11 mouse cellular contexts compared by ENCODE assay signal in the genomic region with DNA sequence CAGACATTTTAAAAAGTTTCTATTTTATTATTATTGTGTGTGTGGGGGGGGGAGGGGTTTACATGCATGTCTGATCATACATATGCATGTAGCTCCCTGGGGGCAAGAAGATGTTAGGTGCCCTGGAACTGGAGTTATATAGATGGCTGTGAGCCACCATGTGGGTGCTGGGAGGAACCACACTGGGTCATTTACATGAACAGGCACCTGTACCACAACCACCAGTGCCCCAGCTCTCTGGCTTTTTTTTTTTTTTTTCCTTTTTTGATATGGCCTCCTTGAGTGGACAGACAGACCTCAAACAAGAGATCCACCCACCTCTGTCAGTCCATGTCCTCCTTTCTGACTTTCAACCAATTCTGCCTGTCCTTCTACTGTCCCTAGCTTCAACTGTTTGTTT. TPM values are rescaled to one million over a fixed set of nuclear protein-coding genes. Genes with fewer than 3 reads are reported as not detected.
DNase-seq lines count a peak whose midpoint lies in the region; ATAC-seq and TF ChIP-seq lines count a peak whose summit lies in the region.
"Had no signal": no experiment of that assay in that cellular context is flagged by ENCODE, and none has a peak within 500 bp of the region (broad histone marks: within the 10 kb centered on the region; RNA-seq: fewer than 3 reads in every experiment).

No protein-coding gene starts in this region.

- H3K27me3 ChIP-seq in heart, embryonic 14.5 days (ENCODE audit: control insufficient read depth, insufficient read depth, low read length): no peaks in the 10 kb centered on the region
- H3K27me3 ChIP-seq in CH12.LX (replicated peaks): peaks cover 3% of the 10 kb centered on the region
- H3K27me3 ChIP-seq in liver, embryonic 13.5 days: no peaks in the 10 kb centered on the region
- H3K27me3 ChIP-seq: Patski had no signal

- ATAC-seq in heart, embryonic 14.5 days (ENCODE audit: insufficient number of reproducible peaks, insufficient read depth, low FRiP score, low read depth): no peak
- no peak for ATAC-seq in liver, embryonic 13.5 days (ENCODE audit: low read depth)
- ATAC-seq: Patski had no signal

- H3K9ac ChIP-seq in heart, embryonic 14.5 days (ENCODE audit: low read length): peak overlapping the region; percentile 87; the same call in 1 of the 2 replicates
- peak overlapping the region; percentile 99 for H3K9ac ChIP-seq in CH12.LX (ENCODE audit: insufficient read depth, low read depth)
- H3K9ac ChIP-seq in liver, embryonic 13.5 days: peak overlapping the region; percentile 89

- H3K79me2 ChIP-seq in CH12.LX (replicated peaks; ENCODE audit: control insufficient read depth, extremely low read depth, insufficient read depth, poor library complexity, severe bottlenecking): peaks cover 18% of the 10 kb centered on the region

- no peak overlapping the region for H3K27ac ChIP-seq in heart, embryonic 14.5 days (replicated peaks in 1 of 2; ENCODE audit: control insufficient read depth in 1 of 2, insufficient read depth in 1 of 2, low read depth in 2 of 2, low read length in 2 of 2)
- peak overlapping the region; percentile 58 for H3K27ac ChIP-seq in CH12.LX (ENCODE audit: insufficient read depth, low read depth)
- no peak overlapping the region for H3K27ac ChIP-seq in embryonic fibroblast, embryonic 13.5 days (ENCODE audit: insufficient read depth, low read length)
- peak overlapping the region; percentile 88; the same call in 1 of the 2 replicates for H3K27ac ChIP-seq in liver, embryonic 13.5 days

- dilution Hi-C loops in CH12.LX (cut with MboI; ENCODE audit: extremely low pct_ligation_motif_present, extremely low pct_unique_long_range_greater_than_20kb, low sequenced_read_pairs): no loop called here

- TF ChIP-seq POLR2A in CH12.LX (IDR thresholded peaks at IDR 0.05; ENCODE audit: low read depth, low read length): no peak
- no peak for TF ChIP-seq POLR2A in embryonic fibroblast, embryonic 13.5 days (IDR thresholded peaks at IDR 0.05; ENCODE audit: low read depth, low read length)

- H3K4me1 ChIP-seq in heart, embryonic 14.5 days (ENCODE audit: control insufficient read depth in 2 of 2, insufficient read depth in 2 of 2, low read length in 2 of 2): peaks cover 7 to 31% of the 10 kb centered on the region in 2 experiments
- H3K4me1 ChIP-seq in CH12.LX (ENCODE audit: control insufficient read depth in 1 of 2, insufficient read depth in 2 of 2): peaks cover 8 to 21% of the 10 kb centered on the region in 2 experiments
- H3K4me1 ChIP-seq in embryonic fibroblast, embryonic 13.5 days (ENCODE audit: control insufficient read depth, insufficient read depth, low read length): peaks cover 4% of the 10 kb centered on the region; the same call in 1 of the 2 replicates
- H3K4me1 ChIP-seq in liver, embryonic 13.5 days (replicated peaks): peaks cover 58% of the 10 kb centered on the region

- peak overlapping the region in 1 of 2 experiments; percentile 74; a peak in 1 of 4 replicates for H3K4me3 ChIP-seq in heart, embryonic 14.5 days (ENCODE audit: control insufficient read depth in 1 of 2, insufficient read depth in 1 of 2, low read depth in 1 of 2, low read length in 2 of 2)
- peak overlapping the region; percentile 91 to 100 (median 98) for H3K4me3 ChIP-seq in CH12.LX (replicated peaks in 1 of 3; ENCODE audit: low read depth in 2 of 3, low read length in 2 of 3, poor library complexity in 1 of 3)
- peak overlapping the region; percentile 78 for H3K4me3 ChIP-seq in embryonic fibroblast, embryonic 13.5 days (ENCODE audit: insufficient read depth, low read length)
- peak overlapping the region; percentile 84 for H3K4me3 ChIP-seq in liver, embryonic 13.5 days (replicated peaks)

- TF ChIP-seq EP300 in CH12.LX (IDR thresholded peaks at IDR 0.05; ENCODE audit: low read length): no peak

- H3K9me3 ChIP-seq in heart, embryonic 14.5 days (ENCODE audit: control insufficient read depth, low read length): no peaks in the 10 kb centered on the region
- no peaks in the 10 kb centered on the region for H3K9me3 ChIP-seq in CH12.LX (replicated peaks; ENCODE audit: low read length)
- no peaks in the 10 kb centered on the region for H3K9me3 ChIP-seq in liver, embryonic 13.5 days (replicated peaks)

- in situ Hi-C loops in CH12.LX (cut with MboI; ENCODE audit: low pct_ligation_motif_present, low pct_unique_long_range_greater_than_20kb, low sequenced_read_pairs): no loop called here

- TF ChIP-seq CTCF in CH12.LX (conservative IDR thresholded peaks at IDR 0.05 in 1 of 2, IDR thresholded peaks at IDR 0.05 in 1 of 2; ENCODE audit: low read depth in 2 of 2, low read length in 2 of 2): no peak
- no peak for TF ChIP-seq CTCF in embryonic fibroblast, embryonic 13.5 days (IDR thresholded peaks at IDR 0.05; ENCODE audit: borderline replicate concordance, insufficient read depth, low read length)

- H3K4me2 ChIP-seq in heart, embryonic 14.5 days (ENCODE audit: low read length): peak overlapping the region; percentile 87
- H3K4me2 ChIP-seq in CH12.LX (ENCODE audit: insufficient read depth, low read depth, poor library complexity, severe bottlenecking): peak overlapping the region; percentile 85
- peak overlapping the region; percentile 85 for H3K4me2 ChIP-seq in liver, embryonic 13.5 days

- DNase-seq in heart, adult 18-20 months: no peak
- peak; percentile 52 for DNase-seq in CH12.LX (ENCODE audit: extremely low read depth)
- no peak for DNase-seq in liver, embryonic 13.5 days
- no peak for DNase-seq in left cerebral cortex, adult 11 months (ENCODE audit: low spot score)
- no peak for DNase-seq in cerebellum, adult 8-10 months
- DNase-seq in Muller cell, postnatal 12 days (ENCODE audit: inconsistent ontology term): no peak
- DNase-seq: cerebellum, postnatal 14 days; kidney, postnatal 10 days had no signal

- TF ChIP-seq RAD21 in CH12.LX (IDR thresholded peaks at IDR 0.05; ENCODE audit: low read depth, low read length): no peak

- H3K36me3 ChIP-seq in heart, embryonic 14.5 days (ENCODE audit: control insufficient read depth, insufficient read depth, low read length): peaks cover 15% of the 10 kb centered on the region
- peaks cover 12 to 39% of the 10 kb centered on the region in 2 experiments for H3K36me3 ChIP-seq in CH12.LX (replicated peaks in 1 of 2; ENCODE audit: control insufficient read depth in 1 of 2, insufficient read depth in 1 of 2, low read length in 1 of 2)
- H3K36me3 ChIP-seq in liver, embryonic 13.5 days: peaks cover 20% of the 10 kb centered on the region

TF ChIP-seq in CH12.LX, 34 proteins besides CTCF, POLR2A, EP300 and RAD21:
- TF ChIP-seq ZNF384 (IDR thresholded peaks at IDR 0.05; ENCODE audit: low read depth, low read length) (peak; percentile 75), UBTF (IDR thresholded peaks at IDR 0.05; ENCODE audit: low read depth, low read length) (no peak)

RNA-seq across cellular contexts. Expression of a gene that starts 1.4 kb away (rescaled TPM):
- 1,378 and 1,424 TPM in 2 replicates for polyA plus RNA-seq in heart, embryonic 14.5 days (2014; fragmentation: Nextera tagmentation; extraction: Ambion mirVana)
- total RNA-seq in heart, adult 18-20 months (2021): 1,000 to 10,000 TPM; 2,590 to 2,622 TPM
- 103 and 120 TPM in 2 replicates for total RNA-seq in CH12.LX (2012; rRNA removed)
- 136 and 168 TPM in 2 replicates for total RNA-seq in CH12.LX (2014; rRNA removed)
- polyA plus RNA-seq in CH12.LX (2012; ENCODE audit: insufficient read length, low read depth): 642 and 765 TPM in 2 replicates
- 361 and 399 TPM in 2 replicates for polyA plus RNA-seq in embryonic fibroblast, embryonic 13.5 days (2011; ENCODE audit: insufficient read length, low read depth, missing spikeins)
- polyA plus RNA-seq in liver, embryonic 13.5 days (2015; fragmentation: Nextera tagmentation; extraction: Ambion mirVana): 611 and 667 TPM in 2 replicates

RNA-seq across cellular contexts. Expression of a gene that starts 1.6 kb away (rescaled TPM):
- polyA plus RNA-seq in heart, embryonic 14.5 days (2014; fragmentation: Nextera tagmentation; extraction: Ambion mirVana): 1.4 and 1.7 TPM in 2 replicates
- under 1 TPM; 0.52 to 0.80 TPM for total RNA-seq in heart, adult 18-20 months (2021)
- 0.13 TPM in 2 replicates for total RNA-seq in CH12.LX (2012; rRNA removed)
- 0.16 TPM in 1 of 2 replicates, not detected in the other for total RNA-seq in CH12.LX (2014; rRNA removed)
- polyA plus RNA-seq in CH12.LX (2012; ENCODE audit: insufficient read length, low read depth): not detected in 2 replicates
- polyA plus RNA-seq in embryonic fibroblast, embryonic 13.5 days (2011; ENCODE audit: insufficient read length, low read depth, missing spikeins): 0.68 and 1.2 TPM in 2 replicates
- polyA plus RNA-seq in liver, embryonic 13.5 days (2015; fragmentation: Nextera tagmentation; extraction: Ambion mirVana): 0.12 and 0.28 TPM in 2 replicates

RNA-seq across cellular contexts. Expression of a gene that starts 6.2 kb away (rescaled TPM):
- polyA plus RNA-seq in heart, embryonic 14.5 days (2014; fragmentation: Nextera tagmentation; extraction: Ambion mirVana): not detected in 2 replicates
- not detected for total RNA-seq in heart, adult 18-20 months (2021)
- total RNA-seq in CH12.LX (2012; rRNA removed): not detected in 2 replicates
- total RNA-seq in CH12.LX (2014; rRNA removed): not detected in 2 replicates
- polyA plus RNA-seq in CH12.LX (2012; ENCODE audit: insufficient read length, low read depth): not detected in 2 replicates
- polyA plus RNA-seq in embryonic fibroblast, embryonic 13.5 days (2011; ENCODE audit: insufficient read length, low read depth, missing spikeins): not detected in 2 replicates
- 11.3 and 13.8 TPM in 2 replicates for polyA plus RNA-seq in liver, embryonic 13.5 days (2015; fragmentation: Nextera tagmentation; extraction: Ambion mirVana)

RNA-seq across cellular contexts. Expression of a gene that starts 27.7 kb away (rescaled TPM):
- polyA plus RNA-seq in heart, embryonic 14.5 days (2014; fragmentation: Nextera tagmentation; extraction: Ambion mirVana): 0.16 TPM in 1 of 2 replicates, not detected in the other
- not detected for total RNA-seq in heart, adult 18-20 months (2021)
- not detected in 2 replicates for total RNA-seq in CH12.LX (2012; rRNA removed)
- not detected in 2 replicates for total RNA-seq in CH12.LX (2014; rRNA removed)
- polyA plus RNA-seq in CH12.LX (2012; ENCODE audit: insufficient read length, low read depth): not detected in 2 replicates
- 0.22 TPM in 1 of 2 replicates, not detected in the other for polyA plus RNA-seq in embryonic fibroblast, embryonic 13.5 days (2011; ENCODE audit: insufficient read length, low read depth, missing spikeins)
- 0.07 TPM in 2 replicates for polyA plus RNA-seq in liver, embryonic 13.5 days (2015; fragmentation: Nextera tagmentation; extraction: Ambion mirVana)
- polyA plus RNA-seq: Patski had no signal

RNA-seq across cellular contexts. Expression of a gene that starts 27.8 kb away (rescaled TPM):
- polyA plus RNA-seq in heart, embryonic 14.5 days (2014; fragmentation: Nextera tagmentation; extraction: Ambion mirVana): 2.3 and 2.5 TPM in 2 replicates
- under 1 TPM; 0.30 to 0.57 TPM for total RNA-seq in heart, adult 18-20 months (2021)
- total RNA-seq in CH12.LX (2012; rRNA removed): not detected in 2 replicates
- not detected in 2 replicates for total RNA-seq in CH12.LX (2014; rRNA removed)
- not detected in 2 replicates for polyA plus RNA-seq in CH12.LX (2012; ENCODE audit: insufficient read length, low read depth)
- polyA plus RNA-seq in embryonic fibroblast, embryonic 13.5 days (2011; ENCODE audit: insufficient read length, low read depth, missing spikeins): 2.4 and 3.0 TPM in 2 replicates
- 1.5 and 1.6 TPM in 2 replicates for polyA plus RNA-seq in liver, embryonic 13.5 days (2015; fragmentation: Nextera tagmentation; extraction: Ambion mirVana)
- polyA plus RNA-seq: Patski had no signal

Comparison
In these comparisons a context has a peak if more than half of its experiments do, and no peak if none do; other contexts are left out.
1. H3K27ac ChIP-seq: peak in CH12.LX (single experiment) and liver, embryonic 13.5 days (single experiment); none in heart, embryonic 14.5 days (0 of 2) and embryonic fibroblast, embryonic 13.5 days (single experiment).
2. RNA of a gene that starts 6.2 kb away (polyA plus RNA-seq): 11.3 to 13.8 TPM in liver, embryonic 13.5 days; not detected in CH12.LX, not detected in heart, embryonic 14.5 days and not detected in embryonic fibroblast, embryonic 13.5 days; every median in the first group is over 10 times any median in the second.
3. Peak in every context shown above with its lines, with median percentiles within 50 percentile points of each other: H3K4me2 ChIP-seq and H3K9ac ChIP-seq.